Comparison of ENCODE assay signal across 8 mouse cellular contexts in the genomic region with DNA sequence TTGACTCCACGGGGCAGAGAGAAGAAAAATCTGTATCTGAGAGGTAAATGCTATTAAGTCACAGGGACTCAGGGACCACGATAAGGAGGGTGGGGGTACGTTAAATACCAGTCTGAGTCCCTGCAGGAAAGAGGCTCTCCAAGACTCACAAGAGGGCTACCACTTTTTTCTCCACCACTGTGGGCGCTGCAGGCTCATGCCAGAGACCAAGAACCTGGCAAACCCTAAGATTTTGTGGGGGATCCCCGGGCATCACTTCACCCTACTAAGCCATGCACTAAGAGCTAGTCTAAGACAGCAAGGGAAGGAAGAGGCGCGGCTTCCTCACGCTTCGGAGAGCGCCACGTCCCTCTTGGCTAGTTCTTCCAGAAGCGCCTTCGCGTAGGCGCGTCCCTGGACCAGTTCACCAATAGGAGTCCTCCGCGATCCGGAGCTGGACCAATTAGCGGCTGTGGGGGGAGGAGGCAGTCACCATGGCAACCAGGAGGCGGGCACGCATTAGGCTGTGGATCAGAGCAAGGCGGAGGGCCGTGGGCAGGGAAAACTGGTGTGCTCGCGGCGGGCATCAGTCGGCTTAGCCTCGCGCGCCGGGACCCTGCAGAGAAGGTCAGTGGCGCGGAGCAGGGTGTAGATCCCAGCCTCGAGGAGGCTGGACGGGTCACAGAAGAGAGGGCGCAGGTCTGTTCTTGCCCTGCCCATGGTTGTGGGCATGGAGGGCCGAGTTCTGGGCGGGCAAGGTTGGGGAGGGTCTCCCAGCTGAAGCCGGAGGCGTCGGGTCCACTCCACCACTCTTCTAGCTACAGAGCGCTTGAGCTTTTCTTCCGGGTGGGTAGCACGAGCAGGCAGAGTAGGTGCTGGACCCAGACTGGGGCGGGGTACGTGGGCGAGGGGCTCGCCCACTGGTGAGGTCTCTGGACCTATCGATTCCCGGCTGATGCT. TPM values are rescaled to one million over a fixed set of nuclear protein-coding genes. Genes with fewer than 3 reads are reported as not detected.
DNase-seq lines count a peak whose midpoint lies in the region; ATAC-seq lines count a peak whose summit lies in the region.

Gene Nucb2 (plus strand): TSS at position 491 of the 939 bp plus-strand sequence.

- peak within 1 kb of the TSS; percentile 78 for H3K4me3 ChIP-seq in hindbrain, embryonic 15.5 days

- peak; percentile 100 for ATAC-seq in hindbrain, embryonic 15.5 days (ENCODE audit: low FRiP score, low read depth)

- H3K4me1 ChIP-seq in hindbrain, embryonic 15.5 days (replicated peaks): peaks cover 23% of the 10 kb centered on the region

- peak within 1 kb of the TSS; percentile 90 for H3K27ac ChIP-seq in hindbrain, embryonic 15.5 days (replicated peaks)

- H3K9me3 ChIP-seq in hindbrain, embryonic 15.5 days: no peaks in the 10 kb centered on the region

- H3K9ac ChIP-seq in hindbrain, embryonic 15.5 days: peak within 1 kb of the TSS; percentile 77

- no peaks in the 10 kb centered on the region for H3K27me3 ChIP-seq in hindbrain, embryonic 15.5 days

- no peaks in the 10 kb centered on the region for H3K36me3 ChIP-seq in hindbrain, embryonic 15.5 days

- WGBS in hindbrain, embryonic 15.5 days: under 1% methylated on average over 51 of the region's 51 CpGs

- peak; percentile 96 for DNase-seq in T-cell, adult 2 months (ENCODE audit: low spot score)
- peak; percentile 98 for DNase-seq in cerebellum, postnatal 36 days
- peak; percentile 98 to 100 for DNase-seq in frontal cortex, postnatal 36 days (ENCODE audit: low spot score in 2 of 2)
- DNase-seq in left cerebral cortex, adult 11 months (ENCODE audit: low spot score): peak; percentile 99
- DNase-seq in lung, postnatal 4 days: peak; percentile 99
- peak; percentile 97 for DNase-seq in retina, postnatal 7 days (ENCODE audit: low read depth, low spot score)
- DNase-seq in urinary bladder, adult 2 months (ENCODE audit: low spot score): peak; percentile 87

- H3K4me2 ChIP-seq in hindbrain, embryonic 15.5 days: peak within 1 kb of the TSS; percentile 78

RNA-seq across cellular contexts. Expression of gene Nucb2, which starts in this region (rescaled TPM):
- 27.5 and 29.6 TPM in 2 replicates for polyA plus RNA-seq in hindbrain, embryonic 15.5 days (2015; fragmentation: Nextera tagmentation; extraction: Ambion mirVana)
- 26.8 and 32.3 TPM in 2 replicates for polyA plus RNA-seq in urinary bladder, adult 2 months (2012; rRNA removed)

Comparison
In these comparisons a context has a peak if more than half of its experiments do, and no peak if none do; other contexts are left out.
1. Peak in every context shown above with its lines: DNase-seq, ATAC-seq, H3K4me3 ChIP-seq and H3K27ac ChIP-seq.